Mouse (Mus musculus): Measurements from ENCODE around the gene Twnk.

GRCm38 (mm10) chr19:45044389-45044927 lies 39.0 kb downstream of the Twnk start:
- TF ChIP-seq CTCF (IDR thresholded peaks at IDR 0.05; ENCODE audit: low read depth) (no peak), EP300 (IDR thresholded peaks at IDR 0.05; ENCODE audit: low read depth) (no peak)

Data from liver, embryonic 14.5 days (tissue).